Mouse (Mus musculus) left cerebral cortex, adult 2 months (tissue): ENCODE results near the gene Areg. TPM values are rescaled to one million over a fixed set of nuclear protein-coding genes. Genes with fewer than 3 reads are reported as not detected.

Experiments
- DNase-seq, 2 experiments: peaks; one replicate each; pipeline ENCODE4 v3.0.0; 2021 to 2022; ENCODE audit warnings: low spot score in 2 of 2, mixed read lengths in 1 of 2; ENCODE audit errors: extremely low spot score in 1 of 2
- H3K27ac ChIP-seq: fragments of 200-600 bp; 2 replicates; pipeline ENCODE4 v1.8.1; 2022
- H3K4me3 ChIP-seq: fragments of 200-600 bp; 2 replicates; pipeline ENCODE4 v1.8.1; 2022
- CTCF ChIP-seq: fragments of 200-600 bp; IDR thresholded peaks from 2 replicates; pipeline ENCODE4 v1.8.1; 2022; ENCODE audit warnings: antibody characterized with exemption, mild to moderate bottlenecking, moderate library complexity
- intact Hi-C: fragments of 180-260 bp; cut with DNase I; formaldehyde crosslinking; loops from one replicate; pipeline ENCODE4 v1.15.1; 2025
- total RNA-seq, 2 experiments: library from RNA; stranded (reverse); gene quantifications; 2 replicates each; pipeline ENCODE4 v1.2.3; 2021

Areg gene
- total RNA-seq, 2 experiments from 2014 or later, result 0.96 TPM; not detected in 1

DNA sequence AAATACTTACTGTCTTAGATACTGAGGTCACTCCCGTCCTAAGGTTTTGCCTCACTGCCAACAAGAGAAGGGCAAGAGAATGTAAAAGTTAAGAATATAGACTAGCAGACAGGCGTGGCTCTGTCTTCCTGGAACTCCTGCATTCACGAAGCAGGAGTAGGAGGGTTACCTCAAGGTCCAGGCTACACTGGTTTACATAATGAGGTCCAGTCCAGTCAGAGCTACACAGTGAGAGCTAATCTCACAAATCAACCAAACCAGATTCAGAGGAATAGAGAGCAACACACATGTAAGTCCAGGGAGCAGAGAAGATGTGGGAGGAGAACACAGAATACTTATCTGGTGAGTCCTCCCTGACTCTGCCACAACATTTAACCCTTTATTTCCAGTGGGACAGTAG lies 55.2 kb downstream of the Areg start:
- intact Hi-C loops, result loop anchor here (10.0 kb wide), 1 partner anchor 220 kb away; no protein-coding TSS in a partner anchor
- H3K27ac ChIP-seq, result no peak overlapping the region
- no peak overlapping the region for H3K4me3 ChIP-seq
- TF ChIP-seq CTCF, result no peak
- DNase-seq, result no peak

Other genes starting within 250 kb of the Areg start
- under 1 TPM in 1 of 2 experiments, not detected in 1; 0.37 TPM for gene Cxcl1, start 248.4 kb upstream of the Areg start, total RNA-seq
- not detected for gene Cxcl2, start 235.7 kb upstream of the Areg start, total RNA-seq
- 10 to 100 TPM; 17.0 to 17.1 TPM for gene Mthfd2l, start 208.5 kb upstream of the Areg start, total RNA-seq
- under 1 TPM; 0.18 to 0.26 TPM for gene Epgn, start 112.1 kb upstream of the Areg start, total RNA-seq
- not detected for gene Ereg, start 65.0 kb upstream of the Areg start, total RNA-seq